Mouse (Mus musculus): Measurements from ENCODE around the gene Cep44.

Cep44 gene

GRCm38 (mm10) chr8:56550558-56551360 lies at the start of gene Cep44, which contains the start of gene Fbxo8:
TSS of gene Cep44 (minus strand) at chr8:56551047.
TSS of gene Fbxo8 (plus strand) at chr8:56551090.
- in situ Hi-C loops (cut with MboI), result loop anchor here (25.0 kb wide), 1 partner anchor 937 kb away; the partner anchor contains the start of gene Sap30

DNA sequence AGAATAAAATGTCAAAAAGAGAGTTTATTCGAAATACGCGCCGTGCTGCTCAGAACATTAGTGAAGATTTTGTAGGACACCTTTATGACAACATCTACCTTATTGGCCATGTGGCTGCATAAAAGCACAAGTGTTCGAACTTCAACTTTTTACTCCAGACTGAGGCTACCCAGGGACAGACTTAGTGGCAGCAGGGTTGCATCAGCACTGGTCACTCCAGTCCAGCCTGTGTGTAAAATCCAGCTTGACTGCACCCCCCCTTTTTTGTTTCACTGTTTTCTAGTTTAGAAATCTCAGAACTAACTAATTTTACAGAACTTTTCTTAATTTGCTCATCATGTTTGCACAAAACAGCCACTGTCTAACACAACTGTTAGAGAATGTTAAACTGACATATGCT lies 40.7 kb upstream of the Cep44 start:
- in situ Hi-C loops (cut with MboI), result no loop called here

- in situ Hi-C loops (cut with MboI), result no loop called here
Measured at GRCm38 (mm10) chr8:56591084-56591483, 40.2 kb upstream of the Cep44 start.

DNA sequence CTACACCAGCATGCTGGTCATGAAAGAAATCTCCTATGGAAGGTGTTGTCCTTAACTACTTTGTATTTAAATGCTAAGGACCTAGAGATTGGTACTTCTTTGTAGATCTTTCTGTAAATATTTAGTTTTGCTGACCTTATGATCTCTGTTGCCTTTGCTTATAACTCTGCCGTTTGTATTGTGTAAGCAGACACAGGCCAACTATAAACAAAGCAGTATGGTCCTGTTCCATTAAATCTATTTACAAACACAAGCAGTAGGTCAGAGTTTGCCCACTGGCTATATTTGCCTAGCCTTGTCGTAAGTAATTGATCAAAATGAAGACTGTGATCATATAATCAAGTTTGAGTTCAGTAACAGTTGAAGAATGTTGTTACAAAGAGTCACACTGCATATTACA lies 38.2 kb upstream of the Cep44 start:
- in situ Hi-C loops (cut with MboI), result no loop called here

DNA sequence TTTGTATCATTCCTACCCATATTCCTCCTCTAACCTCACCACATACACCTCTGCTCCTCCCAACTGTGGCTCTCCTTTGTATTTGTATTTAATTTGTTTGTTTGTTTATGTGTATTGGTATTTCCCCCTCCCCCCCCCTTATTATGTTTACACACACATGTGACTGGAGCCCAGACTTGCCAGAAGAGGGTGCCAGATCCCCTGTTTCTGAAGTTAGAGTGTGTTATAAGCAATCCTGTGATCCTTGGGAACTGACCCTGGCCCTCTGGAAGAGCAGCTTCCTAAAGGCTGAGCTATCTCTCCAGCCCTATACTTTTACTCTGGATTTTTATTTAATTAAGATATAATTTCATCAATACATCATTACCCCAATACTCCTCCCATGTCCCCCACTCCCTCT lies 32.0 kb upstream of the Cep44 start:
- in situ Hi-C loops (cut with MboI), result no loop called here

DNA sequence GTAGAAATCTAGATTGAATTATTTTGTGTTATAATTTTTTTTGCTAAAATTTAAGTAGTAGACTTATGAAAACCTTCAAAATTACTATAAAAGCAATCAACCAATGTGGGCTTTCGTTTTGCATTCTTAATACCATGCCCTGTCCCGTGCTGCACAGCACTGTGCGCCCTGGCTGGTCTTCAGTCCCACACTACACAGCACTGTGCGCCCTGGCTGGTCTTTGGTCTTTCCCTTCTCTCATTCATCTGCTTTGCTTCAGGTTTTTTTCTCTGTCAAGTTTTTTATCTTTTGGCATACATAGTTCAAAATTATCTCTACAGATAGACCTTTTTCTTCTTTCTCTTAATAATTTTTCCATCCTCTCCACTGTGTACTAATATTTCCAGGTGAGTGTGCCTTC lies 30.1 kb upstream of the Cep44 start:
- in situ Hi-C loops (cut with MboI), result no loop called here

DNA sequence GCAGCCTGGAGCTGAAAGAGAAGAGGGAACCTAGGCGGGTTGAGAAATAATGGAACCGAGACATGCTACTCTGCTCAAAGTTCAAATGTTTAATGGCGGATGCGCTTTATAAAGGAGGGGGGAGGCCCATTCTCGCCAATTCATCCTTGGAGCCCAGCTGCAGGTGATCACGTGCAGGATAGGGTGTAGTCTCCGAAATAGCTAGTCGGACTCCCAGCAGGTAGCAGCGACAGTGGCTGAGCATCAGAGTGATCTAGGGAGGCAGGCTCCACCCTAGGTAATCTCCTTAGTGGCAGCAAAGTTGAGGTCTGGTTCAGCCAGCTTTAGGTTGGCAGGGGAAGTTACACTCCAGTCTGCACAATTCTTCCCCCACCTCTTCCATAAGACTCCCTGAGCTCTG lies 16.0 kb upstream of the Cep44 start:
- in situ Hi-C loops (cut with MboI), result loop anchor here (25.0 kb wide), 1 partner anchor 920 kb away; the partner anchor contains the start of gene Sap30

GRCm38 (mm10) chr8:56564399-56565047 lies 13.7 kb upstream of the Cep44 start:
- in situ Hi-C loops (cut with MboI), result loop anchor here (25.0 kb wide), 1 partner anchor 923 kb away; the partner anchor contains the start of gene Sap30

- in situ Hi-C loops (cut with MboI), result loop anchor here (25.0 kb wide), 1 partner anchor 935 kb away; the partner anchor contains the start of gene Sap30
Measured at GRCm38 (mm10) chr8:56552551-56553103, 1.8 kb upstream of the Cep44 start.

- in situ Hi-C loops (cut with MboI), result loop anchor here (25.0 kb wide), 1 partner anchor 935 kb away; the partner anchor contains the start of gene Sap30
Measured at GRCm38 (mm10) chr8:56552045-56552444, 1.2 kb upstream of the Cep44 start.

GRCm38 (mm10) chr8:56551361-56551852 lies 560 bp upstream of the Cep44 start:
- in situ Hi-C loops (cut with MboI), result loop anchor here (25.0 kb wide), 1 partner anchor 936 kb away; the partner anchor contains the start of gene Sap30

DNA sequence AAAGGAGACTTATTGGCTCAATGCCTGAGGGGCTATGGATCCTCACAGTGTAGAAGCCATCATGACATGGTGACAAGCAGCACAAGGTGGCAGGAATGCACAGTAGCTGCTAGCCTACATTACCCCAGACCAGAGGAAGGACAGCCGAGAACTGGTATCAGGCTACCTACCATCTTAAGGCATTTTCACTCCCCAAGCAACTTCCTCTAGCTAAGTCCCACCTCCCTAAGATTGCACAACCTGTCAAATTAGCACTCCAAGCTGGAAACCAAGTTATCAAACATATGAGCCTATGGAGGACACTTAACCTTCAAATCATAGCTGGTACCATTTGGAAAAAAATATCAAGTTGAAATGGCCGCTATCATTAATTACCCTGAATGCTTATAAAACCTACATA lies 3.0 kb downstream of the Cep44 start:
- in situ Hi-C loops (cut with MboI), result no loop called here

DNA sequence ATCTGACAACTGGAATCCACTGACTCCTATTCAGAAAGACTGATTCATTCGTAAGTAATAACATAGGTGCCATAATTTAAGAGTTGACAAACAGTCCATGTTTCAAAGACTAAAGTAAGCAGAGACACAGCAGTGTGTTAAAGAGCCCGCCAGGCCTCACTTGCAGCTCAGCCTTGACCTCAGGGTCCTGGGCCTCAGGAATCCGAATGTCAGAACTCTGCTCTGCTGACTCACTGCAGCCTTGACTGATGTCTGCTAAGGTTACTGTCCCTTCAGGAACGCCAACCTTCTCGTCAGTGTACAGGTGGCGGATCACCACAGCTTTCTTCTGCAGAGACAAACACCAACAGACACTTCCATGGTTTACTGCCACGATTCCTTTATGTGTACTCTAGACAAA lies 10.1 kb downstream of the Cep44 start:
- in situ Hi-C loops (cut with MboI), result no loop called here

- in situ Hi-C loops (cut with MboI), result no loop called here
Measured at GRCm38 (mm10) chr8:56530359-56530758, 20.5 kb downstream of the Cep44 start.

GRCm38 (mm10) chr8:56528869-56529268 lies 22.0 kb downstream of the Cep44 start:
- in situ Hi-C loops (cut with MboI), result no loop called here

DNA sequence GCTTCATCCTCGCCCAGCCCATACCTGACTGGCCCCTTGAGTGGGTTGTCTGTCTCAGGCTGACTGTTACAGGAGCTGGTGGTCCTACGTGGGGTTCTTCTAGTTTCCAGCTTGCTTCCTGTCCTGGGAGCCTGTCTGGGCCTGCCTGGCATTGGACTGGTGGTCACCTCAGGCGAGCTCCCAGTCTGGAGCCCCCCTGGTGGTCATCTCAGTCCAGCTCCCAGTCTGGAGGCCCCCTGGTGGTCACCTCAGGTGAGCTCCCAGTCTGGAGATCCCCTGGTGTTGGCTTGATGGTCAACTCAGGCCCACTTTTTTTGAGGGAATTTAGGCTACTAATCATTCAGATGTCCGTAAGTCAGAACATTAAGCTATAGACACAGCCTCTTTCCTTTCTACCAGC lies 29.8 kb downstream of the Cep44 start:
- in situ Hi-C loops (cut with MboI), result no loop called here

DNA sequence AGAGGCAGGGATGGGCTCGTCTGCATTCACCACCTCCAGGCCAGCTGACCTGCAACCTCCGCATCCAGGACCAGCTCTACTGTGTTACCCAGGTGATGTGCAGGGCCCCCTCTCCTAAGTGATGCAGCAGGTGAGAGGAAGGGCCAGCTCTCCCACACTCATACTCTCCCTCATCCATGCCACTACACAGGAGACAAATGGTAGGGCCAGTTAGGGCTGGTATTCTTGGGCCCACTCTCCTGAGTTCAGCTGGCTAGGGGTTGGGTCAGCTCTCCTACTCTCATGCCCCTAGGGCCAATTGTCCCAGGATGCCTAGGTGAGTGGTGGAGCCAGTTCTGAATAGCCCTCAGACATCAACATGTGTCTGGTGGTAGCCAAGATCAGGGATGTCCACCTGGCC lies 30.6 kb downstream of the Cep44 start:
- in situ Hi-C loops (cut with MboI), result no loop called here

- in situ Hi-C loops (cut with MboI), result no loop called here
Measured at GRCm38 (mm10) chr8:56518848-56519247, 32.0 kb downstream of the Cep44 start.

DNA sequence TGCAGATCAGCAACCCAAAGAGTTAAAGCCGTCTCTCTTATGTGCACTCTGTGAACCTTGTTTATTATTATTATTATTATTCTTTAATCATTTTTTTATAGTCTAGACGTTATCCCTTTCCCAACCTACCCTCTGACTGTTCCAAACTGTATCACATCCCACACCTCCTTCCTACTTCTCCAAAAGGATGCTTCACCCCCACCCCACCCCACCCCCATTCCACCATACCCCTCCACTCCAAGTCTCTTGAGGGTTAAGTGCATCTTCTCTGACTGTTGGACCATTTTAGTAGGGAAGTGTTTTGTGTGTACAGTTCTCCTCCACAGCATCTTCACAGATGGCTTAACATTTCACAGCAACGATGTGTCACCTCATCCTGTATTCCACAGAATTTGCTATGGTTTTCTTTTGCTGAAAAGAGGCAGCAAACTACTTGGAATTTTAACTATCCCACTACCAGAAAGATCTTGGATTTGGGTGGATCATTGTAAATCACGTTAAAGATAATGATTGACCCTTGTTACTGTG lies 41.8 kb downstream of the Cep44 start:
- in situ Hi-C loops (cut with MboI), result no loop called here

DNA sequence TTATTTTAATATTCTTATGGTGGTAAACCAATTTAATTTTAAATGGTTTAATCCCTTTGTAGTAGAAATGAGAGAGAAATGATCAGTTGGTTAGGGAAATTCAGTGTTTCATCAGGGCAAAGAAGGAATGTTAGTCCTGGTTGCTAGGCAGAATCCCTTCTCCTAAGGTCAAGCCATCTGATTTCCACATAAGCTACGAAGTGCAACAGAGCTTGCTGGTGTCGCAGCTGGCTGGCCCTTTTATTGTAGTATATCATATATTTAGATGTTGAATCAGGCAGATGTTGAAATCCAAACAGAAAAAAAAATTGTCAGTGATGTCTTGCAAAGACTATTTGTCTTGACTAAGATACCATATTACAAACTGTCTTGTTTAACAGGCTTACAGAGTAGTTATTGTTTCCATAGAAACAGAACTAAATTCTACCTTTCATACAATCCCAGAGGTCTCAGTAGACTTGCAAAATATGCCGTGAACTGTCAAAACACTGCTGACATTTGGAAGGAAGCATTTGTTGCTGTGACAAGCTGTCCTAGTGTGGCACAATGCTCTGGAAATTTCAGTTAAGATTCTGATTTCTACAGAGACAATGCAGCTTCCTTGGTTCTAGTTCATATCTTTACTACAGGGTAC lies 42.4 kb downstream of the Cep44 start:
- in situ Hi-C loops (cut with MboI), result no loop called here

GRCm38 (mm10) chr8:56501911-56502310 lies 48.9 kb downstream of the Cep44 start:
- in situ Hi-C loops (cut with MboI), result no loop called here

DNA sequence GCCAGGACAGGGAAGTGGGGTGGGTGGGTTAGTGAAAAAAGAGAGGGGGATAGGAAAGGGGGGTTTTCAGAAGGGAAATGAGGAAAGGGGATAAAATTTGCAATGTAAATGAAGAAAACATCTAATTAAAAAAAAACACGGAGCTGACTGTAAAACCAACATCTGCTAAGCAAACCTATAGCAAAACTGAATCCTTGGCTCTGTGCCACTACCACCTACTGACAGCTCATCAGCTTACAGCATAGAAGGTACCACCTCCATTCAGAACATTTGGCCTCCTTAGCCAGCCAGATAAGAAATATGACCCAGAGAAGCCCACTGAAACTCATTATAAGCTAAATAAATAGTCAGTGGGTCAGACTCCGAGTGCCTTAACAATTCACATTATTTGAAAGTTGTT lies 61.4 kb downstream of the Cep44 start:
- in situ Hi-C loops (cut with MboI), result no loop called here

Data from mature B cell (primary cell).